In the genomic region with DNA sequence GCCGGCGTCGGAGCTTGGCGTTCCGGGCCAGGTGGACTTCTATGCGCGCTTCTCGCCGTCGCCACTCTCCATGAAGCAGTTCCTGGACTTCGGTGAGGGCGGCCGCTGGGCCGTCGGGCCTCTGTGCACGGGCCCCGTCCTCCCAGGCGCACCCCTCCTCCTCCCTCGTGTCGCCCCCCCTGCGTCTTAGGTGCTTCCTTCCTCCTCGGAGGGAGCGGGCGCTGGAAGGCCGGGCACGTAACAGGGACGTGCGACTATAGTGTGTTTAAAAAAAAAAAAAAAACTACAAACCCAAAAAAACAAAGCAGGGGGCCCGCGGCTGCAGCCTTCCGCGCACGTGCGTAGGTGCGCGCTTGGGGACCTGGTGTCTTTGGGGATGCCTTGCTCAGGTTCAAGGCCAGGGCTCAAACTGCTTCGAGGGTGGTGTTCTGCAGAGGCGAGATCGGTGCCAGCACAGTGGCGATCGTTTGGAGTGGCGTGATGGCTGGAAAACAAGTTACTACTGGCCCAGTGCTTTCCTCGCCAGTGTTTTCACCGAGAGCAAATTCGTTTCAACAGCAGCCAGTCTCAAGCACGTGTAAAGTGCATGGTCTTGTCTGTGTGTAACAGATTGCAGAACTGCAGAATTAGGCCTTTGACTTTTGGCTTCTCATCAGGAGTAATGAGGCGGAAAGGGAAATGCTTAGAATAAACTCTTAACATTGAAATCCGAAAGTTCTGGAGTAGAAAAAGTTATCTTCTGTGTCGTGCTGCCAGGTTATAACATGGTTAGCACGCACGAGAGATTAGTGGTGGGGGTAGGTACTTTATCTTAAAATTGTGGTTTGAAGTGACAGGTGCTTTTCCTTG, we compare ENCODE assay signal across 1 mouse cellular context.
A peak's percentile ranks its signal among the peaks of the same experiment; 100 is the strongest.
TF ChIP-seq lines count a peak whose summit lies in the region.

No protein-coding gene starts in this region.

TF ChIP-seq in MEL, 35 proteins besides CTCF, POLR2A, EP300 and RAD21 (continued from another document):
- TF ChIP-seq USF1 (IDR thresholded peaks at IDR 0.05; ENCODE audit: low read depth, low read length) (no peak), CHD1 (IDR thresholded peaks at IDR 0.05; ENCODE audit: low read depth, low read length) (peak; percentile 16; the same call in 1 of the 2 replicates), JUND (IDR thresholded peaks at IDR 0.05; ENCODE audit: low read depth, low read length) (no peak), RCOR1 (IDR thresholded peaks at IDR 0.05; ENCODE audit: low read depth, low read length) (peak; percentile 94), ZMIZ1 (IDR thresholded peaks at IDR 0.05; ENCODE audit: low read depth, low read length) (no peak; the same call in 1 of the 2 replicates), MYC (IDR thresholded peaks at IDR 0.05; ENCODE audit: low read depth, low read length) (peak; percentile 98), E2F4 (IDR thresholded peaks at IDR 0.05; ENCODE audit: borderline replicate concordance, low read depth, low read length) (no peak), ZC3H11A (IDR thresholded peaks at IDR 0.05; ENCODE audit: low read depth, low read length) (0 out of 2 replicates have a peak, but pooled peaks have one; percentile 17), MAX (IDR thresholded peaks at IDR 0.05; ENCODE audit: low read length) (peak; percentile 96), POLR2AphosphoS2 (IDR thresholded peaks at IDR 0.05; ENCODE audit: low read length) (0 out of 2 replicates have a peak, but pooled peaks have one; percentile 51), ZKSCAN1 (IDR thresholded peaks at IDR 0.05; ENCODE audit: low read depth, low read length) (no peak), MAFK (IDR thresholded peaks at IDR 0.05; ENCODE audit: borderline replicate concordance, low read depth, low read length) (peak; percentile 72; the same call in 1 of the 2 replicates), TAL1 (IDR thresholded peaks at IDR 0.05; ENCODE audit: low read length) (peak; percentile 55), POLR2AphosphoS5 (IDR thresholded peaks at IDR 0.05; ENCODE audit: borderline replicate concordance, low read depth, low read length) (no peak), SMC3 (IDR thresholded peaks at IDR 0.05; ENCODE audit: low read depth, low read length) (no peak)
